Mouse (Mus musculus) embryonic facial prominence, embryonic 11.5 days (tissue): Measurements from ENCODE around the gene Prom2. TPM values are rescaled to one million over a fixed set of nuclear protein-coding genes. Genes with fewer than 3 reads are reported as not detected.

Source experiments
- ATAC-seq: fragments of 200-750 bp; cut with Nextera tagmentation; replicated peaks from 2 replicates; pipeline ENCODE4 v1.8.0; 2017; ENCODE audit warnings: low read depth; ENCODE audit not compliant: insufficient number of reproducible peaks, low FRiP score, low TSS enrichment
- DNase-seq: peaks from one replicate; pipeline ENCODE4 v3.0.0-alpha.2; 2015; ENCODE audit warnings: low spot score
- H3K27ac ChIP-seq: fragments of 300-500 bp; sonication (generic); replicated peaks from 2 replicates; pipeline ENCODE4 v1.5.1; 2014; ENCODE audit warnings: mild to moderate bottlenecking, low read depth, low read length, control low read depth
- H3K27me3 ChIP-seq: fragments of 300-500 bp; sonication (generic); 2 replicates; pipeline ENCODE4 v1.6.1; 2014; ENCODE audit warnings: mild to moderate bottlenecking, low read length, moderate library complexity, mixed read lengths; ENCODE audit not compliant: control insufficient read depth, insufficient read depth
- H3K36me3 ChIP-seq: fragments of 300-500 bp; sonication (generic); replicated peaks from 2 replicates; pipeline ENCODE4 v1.6.1; 2014; ENCODE audit warnings: low read depth, mild to moderate bottlenecking, low read length, moderate library complexity, mixed read lengths; ENCODE audit not compliant: control insufficient read depth, insufficient read depth
- H3K4me1 ChIP-seq: fragments of 300-500 bp; sonication (generic); 2 replicates; pipeline ENCODE4 v1.6.1; 2014; ENCODE audit warnings: low read length, mixed read lengths; ENCODE audit not compliant: control insufficient read depth, insufficient read depth
- H3K4me2 ChIP-seq: fragments of 300-500 bp; sonication (generic); 2 replicates; pipeline ENCODE4 v1.6.1; 2014; ENCODE audit warnings: low read depth, mild to moderate bottlenecking, control low read depth, low read length, moderate library complexity
- H3K4me3 ChIP-seq: fragments of 300-500 bp; sonication (generic); 2 replicates; pipeline ENCODE4 v1.5.1; 2014; ENCODE audit warnings: low read depth, low read length, control low read depth
- H3K9ac ChIP-seq: fragments of 300-500 bp; sonication (generic); replicated peaks from 2 replicates; pipeline ENCODE4 v1.6.1; 2014; ENCODE audit warnings: mild to moderate bottlenecking, control low read depth, low read length
- H3K9me3 ChIP-seq: fragments of 300-500 bp; sonication (generic); replicated peaks from 2 replicates; pipeline ENCODE4 v1.6.1; 2016; ENCODE audit warnings: mild to moderate bottlenecking, low read length, inconsistent platforms, mixed read lengths; ENCODE audit not compliant: control insufficient read depth
- WGBS: fragments of 180-500 bp; shearing (Covaris S2); extraction: QIAGEN DNeasy Blood & Tissue Kit; methylation state at CpG from one replicate; pipeline ENCODE4 v1.1.7; 2014; 5-methylcytosine and 5-hydroxymethylcytosine counted together
- polyA plus RNA-seq: library from polyadenylated mRNA; unstranded; fragments of >200 nt; fragmentation: Nextera tagmentation; extraction: Ambion mirVana; gene quantifications from 2 replicates; pipeline ENCODE4 v1.2.1, GENCODE M21; 2014

Gene Prom2
- polyA plus RNA-seq, result 1.6 and 1.9 TPM in 2 replicates

DNA sequence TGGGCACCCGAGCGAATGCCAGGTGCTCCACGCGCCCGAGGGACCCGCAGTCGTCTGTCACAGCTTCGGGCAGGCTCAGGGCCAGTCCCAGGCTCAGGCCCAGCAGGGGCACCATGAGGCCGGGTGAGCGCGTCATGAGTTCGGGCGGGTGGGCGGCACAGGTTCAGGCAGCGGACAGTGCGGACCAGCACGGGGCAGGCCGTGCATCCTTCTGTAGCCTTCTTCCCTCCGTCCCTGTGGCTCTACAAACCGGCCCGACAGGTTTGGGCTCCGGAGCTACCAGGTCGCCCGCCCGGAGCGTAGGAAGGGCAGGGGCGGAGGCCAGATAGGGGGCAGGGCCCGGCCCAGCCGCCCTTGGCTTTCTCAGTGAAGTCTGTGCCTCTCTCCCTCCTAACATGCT is at the start of gene Prom2:
Prom2 (minus strand) TSS at position 283 of the 400 bp plus-strand sequence.
- H3K27me3 ChIP-seq, result peaks cover 35% of the 10 kb centered on the region
- DNase-seq (peak; percentile 39), ATAC-seq (no peak)
- H3K4me3 ChIP-seq, result 0 out of 2 replicates have a peak within 1 kb of the TSS, but pooled peaks have one; percentile 3
- no peaks in the 10 kb centered on the region for H3K9me3 ChIP-seq
- no peak within 1 kb of the TSS for H3K27ac ChIP-seq
- 4% methylated on average over 27 of the region's 29 CpGs for WGBS
- no peaks in the 10 kb centered on the region for H3K36me3 ChIP-seq
- H3K4me2 ChIP-seq, result peak within 1 kb of the TSS; percentile 30; the same call in 1 of the 2 replicates
- H3K4me1 ChIP-seq, result no peaks in the 10 kb centered on the region
- 0 out of 2 replicates have a peak within 1 kb of the TSS, but pooled peaks have one; percentile 13 for H3K9ac ChIP-seq

DNA sequence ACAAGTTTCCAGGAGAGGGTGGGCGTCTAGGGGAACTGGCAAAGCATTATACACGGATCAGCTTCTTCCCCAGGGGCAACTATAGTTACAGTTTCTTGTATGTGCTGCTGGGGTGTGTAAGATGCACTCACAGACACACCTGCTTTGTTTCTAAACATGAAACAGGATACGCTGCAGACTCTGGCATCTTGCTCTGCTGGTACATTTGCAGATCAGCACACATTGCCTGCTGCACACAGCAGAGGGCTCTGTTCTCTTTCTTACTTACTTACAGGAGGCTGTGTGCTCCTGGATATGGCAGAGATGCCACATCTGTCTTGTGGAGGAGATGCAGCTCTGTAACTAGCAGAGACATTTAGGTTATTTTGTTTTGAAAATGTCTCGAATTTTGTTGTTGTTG is 49.6 kb upstream of the Prom2 start:
- Histone ChIP-seq H3K36me3 (no peaks in the 10 kb centered on the region; the same call in 1 of the 2 replicates), H3K27me3 (no peaks in the 10 kb centered on the region), H3K9me3 (no peaks in the 10 kb centered on the region), H3K4me1 (no peaks in the 10 kb centered on the region), H3K27ac (no peak overlapping the region), H3K4me3 (no peak overlapping the region), H3K9ac (no peak overlapping the region), H3K4me2 (no peak overlapping the region)
- no peak for DNase-seq
- ATAC-seq, result no peak
- WGBS, result 75% methylated on average over 4 of the region's 4 CpGs

DNA sequence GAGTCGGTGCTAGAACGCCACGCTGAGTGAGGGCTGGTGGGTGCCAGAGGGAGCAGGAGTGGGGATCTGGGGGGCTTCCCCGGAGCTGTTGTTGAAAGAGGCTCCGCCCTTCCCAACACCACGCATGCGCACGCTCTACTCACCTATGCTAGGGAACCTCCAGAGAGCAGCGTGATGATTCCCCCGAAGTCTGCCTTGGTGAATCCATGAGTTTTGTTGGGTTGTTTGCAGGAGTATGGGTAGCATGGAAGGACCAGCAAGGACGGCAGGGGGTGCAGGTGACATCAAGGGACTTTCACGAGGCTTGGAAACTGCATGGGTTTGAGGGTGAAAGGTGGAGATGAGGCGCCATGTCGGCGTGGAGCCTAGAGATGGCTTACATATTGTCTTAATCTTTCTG is 48.9 kb upstream of the Prom2 start:
- no peaks in the 10 kb centered on the region for H3K9me3 ChIP-seq
- no peak overlapping the region for H3K27ac ChIP-seq
- no peaks in the 10 kb centered on the region for H3K4me1 ChIP-seq
- no peak overlapping the region for H3K4me3 ChIP-seq
- H3K36me3 ChIP-seq, result no peaks in the 10 kb centered on the region; the same call in 1 of the 2 replicates
- DNase-seq (no peak), ATAC-seq (no peak)
- H3K27me3 ChIP-seq, result no peaks in the 10 kb centered on the region
- 85% methylated on average over 15 of the region's 15 CpGs for WGBS
- no peak overlapping the region for H3K4me2 ChIP-seq
- no peak overlapping the region for H3K9ac ChIP-seq

DNA sequence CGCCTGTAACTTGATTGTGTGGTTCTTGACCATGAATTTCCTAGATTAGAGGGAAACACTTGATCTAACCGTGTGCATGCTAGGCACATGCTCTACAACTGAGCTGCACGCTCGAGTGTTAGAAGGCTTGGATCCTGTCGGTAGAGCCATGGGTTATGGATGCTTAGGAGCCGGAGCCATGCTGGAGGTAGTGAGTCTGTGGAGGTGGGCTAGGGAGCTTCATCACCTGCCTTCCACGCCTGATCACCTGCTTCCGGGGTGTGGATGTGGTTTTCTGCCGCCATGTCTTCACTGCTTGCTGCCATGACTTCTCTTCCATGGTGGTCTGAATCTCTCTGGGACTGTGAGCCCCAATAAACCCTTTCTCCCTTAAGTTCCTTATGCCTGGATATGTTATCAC is 47.6 kb upstream of the Prom2 start:
- whole genome bisulfite sequencing, result 92% methylated on average over 9 of the region's 9 CpGs
- Histone ChIP-seq H3K27ac (no peak overlapping the region), H3K36me3 (no peaks in the 10 kb centered on the region; the same call in 1 of the 2 replicates), H3K9me3 (no peaks in the 10 kb centered on the region), H3K9ac (no peak overlapping the region), H3K4me2 (no peak overlapping the region), H3K27me3 (no peaks in the 10 kb centered on the region), H3K4me1 (no peaks in the 10 kb centered on the region), H3K4me3 (no peak overlapping the region)
- no peak for ATAC-seq
- DNase-seq, result no peak

DNA sequence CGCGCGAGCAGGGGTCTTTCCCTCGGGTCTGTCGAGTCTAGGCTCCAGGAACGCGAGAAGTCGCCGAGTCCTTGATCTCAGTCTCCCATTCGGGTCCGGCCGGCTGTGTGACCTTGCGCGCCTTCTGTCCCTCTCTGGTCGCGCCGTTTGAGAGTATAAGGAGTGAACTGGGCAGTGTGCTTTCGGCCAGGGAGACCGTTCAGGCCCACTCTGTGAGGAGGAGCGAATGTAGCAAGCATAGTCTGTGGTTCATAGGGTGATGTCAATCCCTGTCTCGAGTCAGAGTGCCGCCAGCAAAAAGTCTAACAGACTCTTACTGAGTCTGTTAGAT is 46.2 kb upstream of the Prom2 start:
- 0 out of 2 replicates have a peak, but pooled peaks have one; percentile 7 for ATAC-seq
- Histone ChIP-seq H3K27ac (peak overlapping the region; percentile 73; the same call in 1 of the 2 replicates), H3K4me3 (peak overlapping the region; percentile 91), H3K9ac (peak overlapping the region; percentile 95), H3K27me3 (no peaks in the 10 kb centered on the region), H3K4me1 (no peaks in the 10 kb centered on the region), H3K36me3 (no peaks in the 10 kb centered on the region; the same call in 1 of the 2 replicates), H3K9me3 (no peaks in the 10 kb centered on the region), H3K4me2 (peak overlapping the region; percentile 64)
- no peak for DNase-seq
- WGBS, result under 1% methylated on average over 22 of the region's 22 CpGs

DNA sequence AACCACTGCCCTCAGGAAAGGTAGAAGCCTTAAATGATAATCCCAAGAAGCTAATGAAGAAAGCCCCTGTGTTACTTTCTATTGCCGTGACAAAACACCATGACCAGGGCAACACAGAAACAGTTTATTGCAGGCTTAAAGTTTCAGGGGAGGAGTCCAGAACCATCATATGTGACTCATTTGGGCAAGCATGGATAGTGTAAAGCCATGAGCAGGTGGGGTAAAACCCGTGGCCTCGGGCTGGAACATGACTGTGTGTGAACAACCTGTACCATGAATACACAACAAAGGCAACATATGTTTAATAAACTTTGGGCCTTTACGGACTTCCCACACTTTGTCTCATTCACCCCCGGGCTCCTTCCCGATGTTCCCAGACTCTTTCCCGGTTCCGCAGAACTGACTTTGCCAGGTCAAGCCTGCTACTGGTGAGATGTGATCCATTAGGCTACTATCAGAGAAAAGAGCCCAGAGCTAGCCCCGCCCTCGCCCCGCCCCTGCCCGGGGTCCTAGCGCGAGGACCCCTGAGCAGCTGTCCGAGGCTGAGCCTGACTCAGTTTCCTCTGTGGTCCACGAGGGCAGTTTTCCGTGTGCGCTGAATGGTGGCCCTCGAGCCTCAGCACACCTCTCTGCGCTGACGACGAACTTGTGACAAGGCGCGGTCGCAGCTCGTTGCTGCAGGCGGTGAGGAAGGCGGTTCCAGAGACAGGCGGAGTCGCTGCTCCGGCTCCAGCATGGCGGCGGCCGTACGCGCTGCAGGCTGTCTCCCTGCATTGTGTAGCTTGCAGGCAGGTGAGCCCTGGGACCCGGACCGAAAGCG is 45.6 kb upstream of the Prom2 start, which contains the start of the genes Zfp661 and Mrps5:
Zfp661 (minus strand) TSS at position 401 of the 820 bp plus-strand sequence.
Mrps5 (plus strand) TSS at position 529 of the 820 bp plus-strand sequence.
- DNase-seq (peak; percentile 82), ATAC-seq (peak; percentile 58)
- no peaks in the 10 kb centered on the region for H3K9me3 ChIP-seq
- H3K27me3 ChIP-seq, result no peaks in the 10 kb centered on the region
- H3K4me1 ChIP-seq, result no peaks in the 10 kb centered on the region
- peak within 1 kb of the TSS; percentile 64 for H3K4me2 ChIP-seq
- H3K36me3 ChIP-seq, result no peaks in the 10 kb centered on the region
- peak within 1 kb of the TSS; percentile 95 for H3K9ac ChIP-seq
- H3K4me3 ChIP-seq, result peak within 1 kb of the TSS; percentile 91
- peak within 1 kb of the TSS; percentile 73; the same call in 1 of the 2 replicates for H3K27ac ChIP-seq
- 5% methylated on average over 39 of the region's 39 CpGs for WGBS

DNA sequence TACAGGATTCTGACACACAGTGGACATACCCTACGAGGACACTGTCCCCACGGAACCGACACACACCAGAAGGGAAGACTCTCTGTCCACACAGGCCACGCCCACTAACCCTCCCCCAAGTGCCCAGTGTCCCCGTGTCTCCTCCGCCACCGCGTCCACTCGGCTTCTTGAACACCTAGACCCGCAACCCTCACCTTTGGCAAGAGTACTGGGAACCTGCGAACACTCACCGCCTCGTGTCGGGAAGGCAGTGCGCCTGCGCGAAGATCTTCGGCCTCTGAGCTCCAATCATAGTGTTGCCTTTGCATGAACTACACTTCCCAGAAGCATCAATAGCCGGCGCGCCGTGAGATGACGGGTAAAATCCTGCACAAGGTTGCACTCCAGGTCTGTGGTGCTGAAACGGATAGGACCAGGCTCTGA is 43.2 kb upstream of the Prom2 start:
- WGBS, result under 1% methylated on average over 24 of the region's 24 CpGs
- no peaks in the 10 kb centered on the region for H3K36me3 ChIP-seq
- H3K9me3 ChIP-seq, result no peaks in the 10 kb centered on the region

DNA sequence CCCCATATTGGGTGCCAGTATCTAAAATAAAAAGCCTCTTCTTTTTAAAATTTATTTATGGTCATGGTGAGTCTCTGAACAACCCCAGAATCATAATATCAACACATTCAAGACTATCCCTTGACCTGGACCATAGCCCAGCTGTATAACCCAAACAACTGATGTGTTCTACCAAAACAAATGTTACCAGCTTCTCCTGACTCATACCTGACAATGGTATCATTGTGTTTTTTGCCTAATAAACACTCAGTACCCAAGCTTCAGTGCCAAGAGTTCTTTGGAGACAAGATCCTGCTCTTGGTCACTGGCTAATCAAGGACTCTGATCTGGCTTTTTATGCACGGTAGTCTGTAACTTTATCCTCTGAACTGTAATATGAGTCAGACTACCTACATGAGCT is 32.1 kb upstream of the Prom2 start:
- H3K27me3 ChIP-seq, result no peaks in the 10 kb centered on the region
- no peaks in the 10 kb centered on the region for H3K9me3 ChIP-seq
- H3K36me3 ChIP-seq, result peaks cover 2% of the 10 kb centered on the region; the same call in 1 of the 2 replicates
- 32% methylated on average over 1 of the region's 1 CpGs for WGBS
- no peak overlapping the region for H3K4me3 ChIP-seq
- ATAC-seq (no peak), DNase-seq (no peak)
- H3K27ac ChIP-seq, result no peak overlapping the region
- H3K4me2 ChIP-seq, result no peak overlapping the region
- H3K4me1 ChIP-seq, result no peaks in the 10 kb centered on the region
- H3K9ac ChIP-seq, result no peak overlapping the region

More for the DNA sequence above, 43.2 kb upstream of the Prom2 start:
- DNase-seq, result peak; percentile 97
- no peaks in the 10 kb centered on the region for H3K4me1 ChIP-seq
- peak overlapping the region; percentile 58 for H3K4me3 ChIP-seq
- peak overlapping the region; percentile 68 for H3K4me2 ChIP-seq
- H3K27me3 ChIP-seq, result no peaks in the 10 kb centered on the region
- ATAC-seq, result peak; percentile 82
- H3K9ac ChIP-seq, result peak overlapping the region; percentile 63
- H3K27ac ChIP-seq, result no peak overlapping the region
